Mouse (Mus musculus) liver, adult (tissue): ENCODE results near the gene Uchl1.

Experiments used
- GATA4 ChIP-seq: IDR thresholded peaks from 2 replicates; pipeline ENCODE4 v1.6.1; 2014; ENCODE audit warnings: mild to moderate bottlenecking, low read length; ENCODE audit not compliant: insufficient replicate concordance

Uchl1 gene

DNA sequence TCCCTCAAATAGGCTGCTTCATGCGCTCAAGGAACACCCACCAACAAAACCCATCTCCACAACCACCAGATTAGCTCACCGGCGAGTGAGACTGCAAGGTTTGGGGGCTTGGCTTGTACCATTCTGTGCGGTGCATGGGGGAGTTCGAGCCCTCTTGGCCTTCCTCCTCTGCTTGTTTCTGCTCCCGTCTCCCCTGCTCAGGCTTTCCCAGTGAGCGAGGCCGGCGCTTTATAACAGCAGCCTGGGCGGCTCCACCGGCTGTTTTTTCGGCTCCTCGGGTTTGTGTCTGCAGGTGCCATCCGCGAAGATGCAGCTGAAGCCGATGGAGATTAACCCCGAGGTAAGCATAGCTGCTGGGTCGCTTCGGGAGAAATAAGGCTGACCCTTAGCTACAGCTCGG lies at the start of gene Uchl1:
TSS of gene Uchl1 (plus strand) at position 109 of the 400 bp plus-strand sequence.
- no peak for TF ChIP-seq GATA4

- no peak for TF ChIP-seq GATA4
Measured at GRCm38 (mm10) chr5:66627805-66628204, 48.1 kb upstream of the Uchl1 start.

DNA sequence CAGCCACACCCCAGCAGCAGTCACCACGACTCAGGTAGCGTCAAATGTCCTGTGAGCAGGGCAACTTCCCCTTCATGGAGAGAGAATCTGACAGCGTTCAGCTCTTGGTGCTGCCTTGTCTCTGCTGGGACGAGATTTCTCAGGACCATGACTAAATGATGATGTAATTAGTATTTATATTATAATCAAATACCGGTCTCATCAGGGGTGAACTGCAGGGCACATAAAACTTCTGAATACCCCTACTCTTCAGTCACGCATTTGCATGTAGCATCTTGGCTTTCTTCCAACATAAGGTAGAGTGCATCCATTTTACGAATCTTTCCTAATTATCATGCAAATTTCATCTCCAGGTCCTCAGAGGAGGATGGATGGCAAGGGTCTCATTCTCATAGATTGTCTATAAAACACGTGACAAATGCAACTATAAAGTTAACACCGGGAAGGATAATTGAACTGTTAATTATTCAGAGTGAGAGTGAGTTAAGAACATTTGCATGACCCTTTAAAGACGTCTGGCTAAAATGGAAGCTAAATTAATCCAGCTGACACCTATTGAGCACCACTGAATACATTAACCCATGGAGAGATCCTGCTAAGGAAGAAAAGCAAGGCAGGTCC lies 40.3 kb upstream of the Uchl1 start:
- TF ChIP-seq GATA4 = no peak

DNA sequence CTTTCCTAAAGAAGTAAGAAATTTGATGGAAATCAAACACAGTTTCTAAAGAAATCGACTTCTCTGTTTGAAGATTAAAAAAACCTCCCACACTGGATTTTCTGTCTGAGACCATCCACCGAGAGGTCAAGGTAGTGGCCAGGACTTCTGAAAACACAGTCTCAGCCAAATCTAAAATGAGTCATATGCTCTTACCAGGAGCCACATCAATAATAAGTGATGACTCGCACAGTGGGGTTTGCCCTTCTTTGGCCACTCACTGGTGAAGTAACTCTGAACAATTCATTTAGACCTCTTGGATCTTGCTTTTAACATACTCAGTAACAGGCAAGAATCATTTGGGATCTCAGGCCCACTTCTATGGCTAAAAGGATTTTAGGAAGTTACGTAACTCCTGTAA lies 33.7 kb upstream of the Uchl1 start:
- TF ChIP-seq GATA4 = no peak

GRCm38 (mm10) chr5:66643260-66643659 lies 32.6 kb upstream of the Uchl1 start:
- TF ChIP-seq GATA4 = no peak

DNA sequence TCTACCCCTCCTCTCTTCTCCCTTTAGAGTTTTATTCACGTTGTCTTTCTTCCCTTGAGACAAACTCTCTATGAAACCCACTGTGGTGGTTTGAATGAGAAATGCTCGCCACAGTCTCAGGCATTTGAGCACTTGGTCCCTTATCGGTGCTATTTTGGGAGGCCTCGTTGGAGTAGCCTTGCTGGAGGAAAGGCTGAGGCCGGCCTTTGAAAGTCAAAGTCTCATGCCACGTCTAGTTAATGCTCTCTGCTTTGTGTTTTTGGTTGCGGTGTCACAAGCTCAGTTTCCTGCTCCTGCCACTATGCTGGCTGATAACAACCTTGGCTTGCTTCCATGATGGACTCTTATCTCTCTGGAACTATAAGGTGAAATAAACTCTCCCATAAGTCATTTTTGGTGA lies 28.4 kb upstream of the Uchl1 start:
- TF ChIP-seq GATA4 = no peak

DNA sequence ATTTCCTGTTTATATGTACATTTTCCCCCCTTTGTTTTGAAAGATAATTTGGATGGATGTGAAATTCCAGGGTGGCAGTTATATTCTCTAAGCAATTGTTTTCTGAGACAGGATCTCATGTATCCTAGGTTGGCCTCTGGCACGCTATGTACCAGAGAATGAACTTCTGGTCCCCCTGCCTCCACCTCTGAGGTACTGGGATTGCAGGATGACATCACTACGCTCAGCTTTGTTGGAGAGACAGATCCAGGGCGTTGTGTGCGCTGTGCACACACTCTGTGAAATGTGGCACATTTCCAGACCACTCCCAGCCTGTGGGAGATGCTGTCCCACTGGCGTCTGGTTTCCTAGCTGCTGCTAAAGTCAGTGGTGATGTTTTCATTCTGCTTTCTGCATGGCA lies 21.7 kb upstream of the Uchl1 start:
- TF ChIP-seq GATA4 = no peak

- TF ChIP-seq GATA4 = no peak
Measured at GRCm38 (mm10) chr5:66675189-66675890, 551 bp upstream of the Uchl1 start.

GRCm38 (mm10) chr5:66676457-66677117 lies 696 bp downstream of the Uchl1 start:
- no peak for TF ChIP-seq GATA4

GRCm38 (mm10) chr5:66677411-66678345 lies 1.8 kb downstream of the Uchl1 start:
- TF ChIP-seq GATA4 = no peak

DNA sequence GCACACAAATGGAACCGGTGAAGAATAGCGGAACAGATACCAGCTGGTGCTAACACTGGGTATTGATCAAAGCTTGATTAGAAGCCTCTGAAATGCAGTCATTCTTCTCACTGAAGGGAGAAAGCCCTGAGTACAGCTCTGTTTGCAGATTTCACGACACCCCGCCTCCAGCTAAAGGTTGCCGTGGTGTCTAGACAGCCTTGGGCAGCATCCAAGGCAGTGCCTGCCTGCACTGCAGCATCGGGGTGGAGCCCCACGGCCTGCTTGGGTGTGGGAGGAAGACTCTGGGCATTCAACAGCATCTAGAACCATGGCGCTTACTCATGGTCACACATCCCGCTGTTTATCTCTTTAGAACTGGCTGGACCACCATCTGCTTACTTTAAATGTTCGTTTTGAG lies 3.3 kb downstream of the Uchl1 start:
- no peak for TF ChIP-seq GATA4

- TF ChIP-seq GATA4 = no peak
Measured at GRCm38 (mm10) chr5:66685930-66686329, 10.0 kb downstream of the Uchl1 start.

- no peak for TF ChIP-seq GATA4
Measured at GRCm38 (mm10) chr5:66686863-66687262, 11.0 kb downstream of the Uchl1 start.

DNA sequence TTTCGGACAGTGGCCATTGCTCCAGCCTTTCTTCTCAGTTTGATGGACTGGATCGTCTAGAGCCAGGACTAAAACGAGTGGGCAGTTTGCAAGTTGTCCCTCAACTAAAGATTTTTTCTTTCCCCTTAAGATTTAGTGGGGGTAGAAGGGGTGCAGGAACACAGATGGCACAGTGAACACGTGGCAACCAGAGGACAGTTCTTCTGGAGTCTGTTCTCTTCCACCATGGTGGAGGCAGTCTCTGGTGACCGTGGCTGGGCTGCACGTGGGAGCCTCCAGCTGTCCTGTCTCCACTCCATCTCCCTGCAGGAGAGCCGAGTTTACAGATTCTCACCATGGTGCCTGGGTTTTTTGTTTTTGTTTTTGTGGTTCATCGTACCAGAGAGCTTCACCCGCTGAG lies 11.8 kb downstream of the Uchl1 start:
- no peak for TF ChIP-seq GATA4

GRCm38 (mm10) chr5:66688286-66688685 lies 12.4 kb downstream of the Uchl1 start:
- TF ChIP-seq GATA4 = no peak
